Mouse (Mus musculus) neural tube, embryonic 11.5 days (tissue): ENCODE data around the gene Vmn1r3. TPM values are rescaled to one million over a fixed set of nuclear protein-coding genes. Genes with fewer than 3 reads are reported as not detected.
"Not testable (repeated sequence)": the region's sequence is repeated elsewhere in the genome, so short reads cannot be mapped to it uniquely, and the experiment has no call there.

Experiments used
- ATAC-seq: fragments of 200-750 bp; cut with Nextera tagmentation; 2 replicates; pipeline ENCODE4 v1.8.0; 2017; ENCODE audit warnings: moderate number of reproducible peaks, mild to moderate bottlenecking, moderate TSS enrichment, moderate library complexity; ENCODE audit not compliant: insufficient read depth, low FRiP score, low TSS enrichment
- DNase-seq: peaks from one replicate; pipeline ENCODE4 v3.0.0-alpha.2; 2015; ENCODE audit warnings: low spot score
- H3K27ac ChIP-seq: fragments of 300-500 bp; sonication (generic); 2 replicates; pipeline ENCODE4 v1.5.1; 2014; ENCODE audit warnings: low read depth, mild to moderate bottlenecking, low read length
- H3K27me3 ChIP-seq: fragments of 300-500 bp; sonication (generic); 2 replicates; pipeline ENCODE4 v1.6.1; 2014; ENCODE audit warnings: mild to moderate bottlenecking, low read length, mixed read lengths; ENCODE audit not compliant: control insufficient read depth, insufficient read depth
- H3K36me3 ChIP-seq: fragments of 300-500 bp; sonication (generic); 2 replicates; pipeline ENCODE4 v1.6.1; 2014; ENCODE audit warnings: mild to moderate bottlenecking, low read length, moderate library complexity, mixed read lengths; ENCODE audit not compliant: control insufficient read depth, insufficient read depth
- H3K4me1 ChIP-seq: fragments of 300-500 bp; sonication (generic); 2 replicates; pipeline ENCODE4 v1.6.1; 2014; ENCODE audit warnings: low read length, mixed read lengths; ENCODE audit not compliant: control insufficient read depth, insufficient read depth
- H3K4me2 ChIP-seq: fragments of 300-500 bp; sonication (generic); 2 replicates; pipeline ENCODE4 v1.6.1; 2014; ENCODE audit warnings: low read depth, mild to moderate bottlenecking, moderate library complexity
- H3K4me3 ChIP-seq: fragments of 300-500 bp; sonication (generic); 2 replicates; pipeline ENCODE4 v1.5.1; 2014; ENCODE audit warnings: low read depth, low read length
- H3K9ac ChIP-seq: fragments of 300-500 bp; sonication (generic); 2 replicates; pipeline ENCODE4 v1.6.1; 2014; ENCODE audit warnings: mild to moderate bottlenecking, low read length
- H3K9me3 ChIP-seq: fragments of 300-500 bp; sonication (generic); 2 replicates; pipeline ENCODE4 v1.6.1; 2016; ENCODE audit warnings: low read length; ENCODE audit not compliant: control insufficient read depth
- WGBS: fragments of 180-500 bp; shearing (Covaris S2); extraction: QIAGEN DNeasy Blood & Tissue Kit; methylation state at CpG from one replicate; pipeline ENCODE4 v1.1.7; 2014; 5-methylcytosine and 5-hydroxymethylcytosine counted together
- polyA plus RNA-seq: library from polyadenylated mRNA; unstranded; fragments of >200 nt; fragmentation: Nextera tagmentation; extraction: Ambion mirVana; gene quantifications from 2 replicates; pipeline ENCODE4 v1.2.1, GENCODE M21; 2014

The Vmn1r3 gene
- polyA plus RNA-seq, 1 experiment from 2014 or later: not detected

DNA sequence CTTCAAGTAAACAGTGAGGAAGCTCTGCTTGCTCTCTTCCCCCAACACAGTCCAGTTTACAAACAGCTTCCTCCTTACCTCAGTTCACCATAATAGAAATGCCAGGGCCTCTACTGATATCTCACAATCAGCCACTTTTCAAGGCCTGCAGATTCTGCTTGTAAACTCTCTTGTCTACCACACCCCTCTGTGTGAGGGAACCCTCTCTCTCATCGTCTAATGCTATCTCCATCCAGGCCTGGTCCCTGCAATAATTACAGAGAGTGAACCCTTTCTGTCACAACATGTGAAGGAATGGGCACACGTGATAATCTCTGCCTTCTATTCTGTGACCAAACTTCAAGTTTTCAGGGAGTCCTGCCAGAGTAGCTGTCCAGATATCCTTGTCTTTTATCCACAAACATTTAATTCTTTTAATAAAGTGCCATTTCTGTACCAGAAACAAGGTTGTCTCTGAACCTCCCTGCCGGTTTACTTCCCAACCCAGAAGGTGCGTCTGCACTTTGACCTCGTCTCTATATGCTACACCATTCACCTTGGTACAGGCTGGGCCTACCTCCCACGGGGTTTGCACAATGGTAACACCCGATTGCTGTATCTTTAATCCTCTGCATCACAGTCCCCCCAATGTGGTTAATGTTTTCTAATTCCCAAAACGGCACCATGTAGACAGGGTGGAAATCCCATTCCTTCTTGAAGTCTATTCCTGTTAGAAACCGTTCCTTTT lies 38.5 kb upstream of the Vmn1r3 start:
- not testable (repeated sequence) for H3K9ac ChIP-seq, H3K27me3 ChIP-seq, ATAC-seq, DNase-seq, H3K36me3 ChIP-seq, H3K4me2 ChIP-seq, H3K4me3 ChIP-seq, H3K27ac ChIP-seq, H3K4me1 ChIP-seq
- peaks cover 24% of the 10 kb centered on the region for H3K9me3 ChIP-seq
- WGBS: 74% methylated on average over 5 of the region's 9 CpGs

DNA sequence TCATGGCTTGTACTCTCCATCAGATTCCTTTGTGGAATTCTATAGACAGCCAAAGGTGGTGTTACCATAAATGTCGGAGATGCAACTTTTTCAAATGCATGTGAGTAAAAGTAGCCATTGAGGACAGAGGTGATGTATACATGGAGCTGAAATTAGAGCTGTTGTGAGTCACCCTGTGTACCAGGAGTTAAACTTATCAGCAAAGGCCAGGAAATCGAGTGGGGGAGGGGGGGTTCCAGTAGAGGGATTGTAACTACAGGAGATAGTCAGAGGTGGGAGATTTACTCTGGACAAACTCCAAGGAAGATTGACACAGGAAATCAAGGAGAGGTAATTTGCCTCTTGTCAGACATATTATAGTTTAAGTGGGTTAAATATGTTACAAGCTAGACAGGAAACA lies 31.2 kb upstream of the Vmn1r3 start:
- 82% methylated on average over 2 of the region's 2 CpGs for WGBS
- H3K9me3 ChIP-seq, H3K4me3 ChIP-seq, H3K4me2 ChIP-seq, ATAC-seq, DNase-seq, H3K36me3 ChIP-seq, H3K9ac ChIP-seq, H3K4me1 ChIP-seq, H3K27ac ChIP-seq, H3K27me3 ChIP-seq: not testable (repeated sequence)

DNA sequence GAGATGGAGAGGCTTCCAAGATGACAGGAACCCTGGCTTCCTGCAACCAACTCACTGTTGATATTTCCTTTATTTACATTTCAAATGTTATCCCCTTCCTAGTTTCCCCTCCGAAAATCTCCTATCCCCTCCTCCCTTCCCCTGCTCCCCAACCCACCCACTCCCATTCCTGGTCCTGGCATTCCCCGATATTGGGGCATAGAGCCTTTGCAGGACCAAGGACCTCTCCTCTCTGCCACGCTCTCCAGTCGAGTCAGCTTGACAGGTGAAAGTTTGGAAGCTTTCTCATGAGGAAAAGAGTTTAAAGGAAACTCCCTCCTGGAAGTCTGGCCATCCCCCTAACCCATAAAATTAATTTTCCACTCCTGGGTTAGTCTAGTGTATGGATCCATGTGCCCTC lies 28.2 kb upstream of the Vmn1r3 start:
- H3K4me1 ChIP-seq, H3K36me3 ChIP-seq, DNase-seq, H3K9me3 ChIP-seq, ATAC-seq, H3K4me2 ChIP-seq, H3K27me3 ChIP-seq, H3K9ac ChIP-seq, H3K4me3 ChIP-seq, H3K27ac ChIP-seq: not testable (repeated sequence)
- 79% methylated on average over 3 of the region's 4 CpGs for whole genome bisulfite sequencing

DNA sequence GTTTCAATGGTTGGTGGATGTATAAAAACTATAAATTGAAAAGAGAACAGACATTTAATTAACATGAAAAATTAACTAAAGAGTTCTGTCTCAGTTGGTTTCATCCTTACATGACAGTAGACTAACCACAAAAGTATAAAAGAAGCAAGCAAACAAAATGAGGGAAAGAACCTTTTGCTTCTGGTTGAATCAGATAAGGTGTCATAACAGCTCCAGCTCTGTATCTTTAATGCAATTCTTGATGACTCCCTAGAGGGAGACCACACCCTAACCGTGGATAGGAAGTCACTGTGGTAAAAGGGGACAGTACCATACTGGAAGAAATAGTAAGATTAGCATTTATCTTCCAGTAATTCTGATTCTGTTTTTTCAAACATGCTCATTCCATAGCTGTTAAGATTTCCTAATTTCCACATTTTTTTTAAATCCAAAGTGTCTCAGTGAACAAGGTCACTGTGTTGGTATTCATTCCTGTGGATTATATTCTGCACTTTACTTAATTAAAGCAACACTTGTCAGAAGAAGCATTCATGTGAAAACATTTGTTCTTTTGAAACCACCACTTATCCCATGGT lies 24.6 kb upstream of the Vmn1r3 start:
- not testable (repeated sequence) for H3K4me2 ChIP-seq, DNase-seq, H3K4me1 ChIP-seq, H3K9me3 ChIP-seq, H3K4me3 ChIP-seq, H3K9ac ChIP-seq, H3K27ac ChIP-seq, H3K36me3 ChIP-seq, H3K27me3 ChIP-seq, ATAC-seq
- 75% methylated on average over 1 of the region's 1 CpGs for WGBS

DNA sequence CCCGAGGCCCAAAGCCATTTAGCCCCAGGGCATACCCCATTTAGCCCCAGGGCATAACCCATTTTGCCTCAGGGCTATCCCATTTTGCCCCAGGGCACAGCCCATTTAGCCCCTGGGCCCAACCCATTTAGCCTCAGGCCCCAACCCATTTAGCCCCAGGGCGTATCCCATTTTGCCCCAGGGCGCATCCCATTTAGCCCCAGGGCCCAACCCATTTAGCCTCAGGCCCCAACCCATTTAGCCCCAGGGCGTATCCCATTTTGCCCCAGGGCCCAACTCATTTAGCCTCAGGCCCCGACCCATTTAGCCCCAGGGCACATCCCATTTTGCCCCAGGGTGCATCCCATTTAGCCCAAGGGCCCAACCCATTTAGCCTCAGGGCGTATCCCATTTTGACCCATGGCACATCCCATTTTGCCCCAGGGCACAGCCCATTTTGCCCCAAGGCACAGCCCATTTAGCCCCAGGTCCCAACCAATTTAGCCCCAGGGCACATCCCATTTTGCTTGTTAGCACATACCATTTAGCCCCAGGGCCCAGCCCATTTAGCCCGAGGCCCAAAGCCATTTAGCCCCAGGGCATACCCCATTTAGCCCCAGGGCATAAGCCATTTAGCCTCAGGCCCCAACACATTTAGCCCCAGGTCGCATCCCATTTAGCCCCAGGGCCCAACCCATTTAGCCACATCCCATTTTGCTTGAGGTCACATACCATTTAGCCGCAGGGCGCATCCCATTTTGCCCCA lies 8.2 kb downstream of the Vmn1r3 start:
- 91% methylated on average over 10 of the region's 10 CpGs for WGBS

DNA sequence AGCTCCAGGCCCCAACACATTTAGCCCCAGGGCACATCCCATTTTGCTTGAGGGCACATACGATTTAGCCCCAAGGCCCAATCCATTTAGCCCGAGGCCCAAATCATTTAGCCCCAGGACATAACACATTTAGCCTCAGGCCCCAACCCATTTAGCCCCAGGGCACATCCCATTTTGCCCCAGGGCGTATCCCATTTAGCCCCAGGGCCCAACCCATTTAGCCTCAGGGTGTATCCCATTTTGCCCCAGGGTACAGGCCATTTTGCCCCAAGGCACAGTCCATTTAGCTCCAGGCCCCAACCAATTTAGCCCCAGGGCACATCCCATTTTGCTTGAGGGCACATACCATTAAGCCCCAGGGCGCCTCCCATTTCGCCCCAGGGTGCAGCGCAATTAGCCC lies 9.0 kb downstream of the Vmn1r3 start:
- H3K36me3 ChIP-seq, DNase-seq, H3K4me3 ChIP-seq, H3K9ac ChIP-seq, H3K4me2 ChIP-seq, ATAC-seq, H3K27me3 ChIP-seq, H3K4me1 ChIP-seq, H3K27ac ChIP-seq: not testable (repeated sequence)
- H3K9me3 ChIP-seq: peaks cover 26% of the 10 kb centered on the region
- 91% methylated on average over 6 of the region's 6 CpGs for WGBS

More for the DNA sequence above, 8.2 kb downstream of the Vmn1r3 start:
- H3K4me1 ChIP-seq, H3K36me3 ChIP-seq, H3K4me2 ChIP-seq, H3K27me3 ChIP-seq, ATAC-seq, H3K27ac ChIP-seq, DNase-seq, H3K4me3 ChIP-seq, H3K9ac ChIP-seq: not testable (repeated sequence)
- peaks cover 28% of the 10 kb centered on the region for H3K9me3 ChIP-seq

DNA sequence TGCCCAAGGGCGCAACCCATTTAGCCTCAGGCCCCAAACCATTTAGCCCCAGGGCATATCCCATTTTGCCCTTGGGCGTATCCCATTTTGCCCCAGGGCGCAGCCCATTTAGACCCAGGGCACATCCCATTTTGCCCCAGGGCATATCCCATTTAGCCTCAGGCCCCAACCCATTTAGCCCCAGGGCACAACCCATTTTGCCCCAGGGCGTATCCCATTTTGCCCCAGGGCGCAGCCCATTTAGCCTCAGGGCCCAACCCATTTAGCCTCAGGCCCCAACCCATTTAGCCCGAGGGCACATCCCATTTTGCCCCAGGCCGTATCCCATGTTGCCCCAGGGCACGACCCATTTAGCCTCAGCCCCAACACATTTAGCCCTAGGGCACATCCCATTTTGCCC lies 9.4 kb downstream of the Vmn1r3 start:
- H3K4me1 ChIP-seq, H3K27me3 ChIP-seq, H3K36me3 ChIP-seq, ATAC-seq, H3K4me3 ChIP-seq, DNase-seq, H3K9ac ChIP-seq, H3K4me2 ChIP-seq, H3K27ac ChIP-seq: not testable (repeated sequence)
- H3K9me3 ChIP-seq: peaks cover 24% of the 10 kb centered on the region
- WGBS: 94% methylated on average over 6 of the region's 8 CpGs

DNA sequence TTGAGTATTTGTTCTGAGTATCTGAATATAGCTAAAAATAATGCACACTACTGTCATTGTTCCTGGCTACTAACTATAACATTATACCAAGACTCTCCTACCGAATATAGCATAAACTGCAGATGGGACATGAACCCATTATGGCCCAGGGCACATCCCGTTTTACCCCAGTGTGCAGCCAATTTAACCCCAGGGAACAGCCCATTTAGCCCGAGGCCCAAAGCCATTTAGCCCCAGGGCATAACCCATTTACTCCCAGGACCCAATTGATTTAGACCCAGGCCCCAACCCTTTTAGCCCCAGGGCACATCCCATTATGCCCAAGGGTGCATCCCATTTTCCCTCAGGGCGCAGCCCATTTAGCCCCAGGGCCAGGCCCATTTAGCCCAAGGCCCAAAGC lies 10.6 kb downstream of the Vmn1r3 start:
- ATAC-seq, H3K9ac ChIP-seq: not testable (repeated sequence)

More for the DNA sequence above, 10.6 kb downstream of the Vmn1r3 start:
- H3K4me3 ChIP-seq, H3K36me3 ChIP-seq, H3K27ac ChIP-seq, DNase-seq, H3K27me3 ChIP-seq, H3K4me2 ChIP-seq, H3K4me1 ChIP-seq: not testable (repeated sequence)
- peaks cover 20% of the 10 kb centered on the region for H3K9me3 ChIP-seq
- 76% methylated on average over 4 of the region's 4 CpGs for WGBS
